Mouse (Mus musculus) hindbrain, embryonic 16.5 days (tissue): Measurements from ENCODE around the gene Nupl1. TPM values are rescaled to one million over a fixed set of nuclear protein-coding genes. Genes with fewer than 3 reads are reported as not detected.
A peak's percentile ranks its signal among the peaks of the same experiment; 100 is the strongest.

Experiments
- ATAC-seq: fragments of 200-750 bp; cut with Nextera tagmentation; 2 replicates; pipeline ENCODE4 v1.8.0; 2017; ENCODE audit warnings: moderate TSS enrichment, moderate library complexity
- H3K27ac ChIP-seq: fragments of 300-500 bp; sonication (generic); 2 replicates; pipeline ENCODE4 v1.5.1; 2014; ENCODE audit warnings: low read depth, mild to moderate bottlenecking, control low read depth, low read length, moderate library complexity
- H3K27me3 ChIP-seq: fragments of 300-500 bp; sonication (generic); replicated peaks from 2 replicates; pipeline ENCODE4 v1.6.1; 2014; ENCODE audit warnings: low read length; ENCODE audit not compliant: control insufficient read depth, insufficient read depth
- H3K36me3 ChIP-seq: fragments of 300-500 bp; sonication (generic); 2 replicates; pipeline ENCODE4 v1.6.1; 2014; ENCODE audit warnings: mild to moderate bottlenecking, low read length, moderate library complexity, mixed read lengths; ENCODE audit not compliant: control insufficient read depth, insufficient read depth
- H3K4me1 ChIP-seq: fragments of 300-500 bp; sonication (generic); 2 replicates; pipeline ENCODE4 v1.6.1; 2014; ENCODE audit warnings: low read depth, low read length; ENCODE audit not compliant: control insufficient read depth, insufficient read depth
- H3K4me2 ChIP-seq: fragments of 300-500 bp; sonication (generic); 2 replicates; pipeline ENCODE4 v1.6.1; 2014; ENCODE audit warnings: mild to moderate bottlenecking, low read length, control low read depth, moderate library complexity
- H3K4me3 ChIP-seq: fragments of 300-500 bp; sonication (generic); 2 replicates; pipeline ENCODE4 v1.5.1; 2014; ENCODE audit warnings: mild to moderate bottlenecking, low read length, control low read depth, moderate library complexity
- H3K9ac ChIP-seq: fragments of 300-500 bp; sonication (generic); 2 replicates; pipeline ENCODE4 v1.6.1; 2014; ENCODE audit warnings: low read depth, mild to moderate bottlenecking, control low read depth, low read length, moderate library complexity
- H3K9me3 ChIP-seq: fragments of 300-500 bp; sonication (generic); 2 replicates; pipeline ENCODE4 v1.6.1; 2014; ENCODE audit warnings: mild to moderate bottlenecking, low read length, moderate library complexity; ENCODE audit not compliant: control insufficient read depth
- WGBS: fragments of 180-500 bp; shearing (Covaris S2); extraction: QIAGEN DNeasy Blood & Tissue Kit; methylation state at CpG from one replicate; pipeline ENCODE4 v1.1.7; 2014; 5-methylcytosine and 5-hydroxymethylcytosine counted together
- polyA plus RNA-seq: library from polyadenylated mRNA; unstranded; fragments of >200 nt; fragmentation: Nextera tagmentation; extraction: Ambion mirVana; gene quantifications from 2 replicates; pipeline ENCODE4 v1.2.1, GENCODE M21; 2015

The Nupl1 gene
- polyA plus RNA-seq, 1 experiment from 2014 or later, result 0.11 TPM

- H3K27ac ChIP-seq, result peak overlapping the region; percentile 93
- peak overlapping the region; percentile 97 for H3K4me3 ChIP-seq
- no peaks in the 10 kb centered on the region for H3K9me3 ChIP-seq
- H3K4me1 ChIP-seq, result peaks cover 20% of the 10 kb centered on the region
- peak overlapping the region; percentile 97 for H3K9ac ChIP-seq
- no peaks in the 10 kb centered on the region for H3K27me3 ChIP-seq
- WGBS, result under 1% methylated on average over 36 of the region's 39 CpGs
- ATAC-seq, result peak; percentile 55
- H3K36me3 ChIP-seq, result no peaks in the 10 kb centered on the region
- H3K4me2 ChIP-seq, result peak overlapping the region; percentile 74
These were observed 352 bp downstream of the Nupl1 start for GRCm38 (mm10) chr14:60250879-60251278.

DNA sequence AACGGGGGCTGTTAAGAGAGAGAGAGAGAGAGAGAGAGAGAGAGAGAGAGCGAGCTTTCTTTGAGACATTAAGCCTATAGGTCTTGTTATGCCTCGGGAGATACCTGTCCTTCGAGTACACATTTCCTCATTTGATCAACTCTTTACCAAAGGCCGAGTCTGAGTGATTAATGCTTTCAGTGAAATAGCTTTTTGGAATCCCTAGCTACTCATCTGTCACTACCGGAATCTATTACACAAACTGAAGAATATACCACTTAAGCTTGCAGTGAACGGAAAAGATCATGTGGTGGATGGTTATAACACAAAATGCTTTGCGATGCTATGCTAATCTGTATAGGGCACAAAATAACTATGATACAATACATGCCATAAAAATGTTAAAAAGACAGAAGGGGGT is 865 bp downstream of the Nupl1 start:
- no peaks in the 10 kb centered on the region for H3K27me3 ChIP-seq
- H3K9me3 ChIP-seq, result no peaks in the 10 kb centered on the region
- H3K4me3 ChIP-seq, result peak overlapping the region; percentile 97
- peaks cover 20% of the 10 kb centered on the region for H3K4me1 ChIP-seq
- peak overlapping the region; percentile 74 for H3K4me2 ChIP-seq
- H3K27ac ChIP-seq, result no peak overlapping the region
- WGBS, result 14% methylated on average over 8 of the region's 8 CpGs
- no peak for ATAC-seq
- H3K9ac ChIP-seq, result peak overlapping the region; percentile 97
- no peaks in the 10 kb centered on the region for H3K36me3 ChIP-seq

DNA sequence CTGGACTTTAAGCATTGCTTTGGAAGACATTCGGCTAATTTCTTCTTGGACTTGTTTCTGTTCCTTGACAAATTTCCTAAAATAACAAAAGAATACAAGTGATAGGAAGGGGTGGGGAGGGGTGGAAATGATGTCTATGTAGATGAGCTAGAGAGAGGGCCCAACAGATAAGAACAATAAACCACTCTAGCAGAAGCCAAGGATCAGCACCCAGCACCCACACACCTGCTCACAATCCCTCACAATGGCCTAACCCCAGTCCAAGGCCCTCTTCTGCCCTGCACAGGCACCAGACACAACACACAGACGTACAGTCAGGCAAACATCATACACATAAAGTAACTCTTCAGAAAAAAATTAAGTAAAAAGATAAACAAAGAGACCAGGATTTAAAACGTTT is 12.7 kb downstream of the Nupl1 start:
- no peak for ATAC-seq
- 88% methylated on average over 3 of the region's 3 CpGs for WGBS
- peaks cover 23% of the 10 kb centered on the region for H3K36me3 ChIP-seq

DNA sequence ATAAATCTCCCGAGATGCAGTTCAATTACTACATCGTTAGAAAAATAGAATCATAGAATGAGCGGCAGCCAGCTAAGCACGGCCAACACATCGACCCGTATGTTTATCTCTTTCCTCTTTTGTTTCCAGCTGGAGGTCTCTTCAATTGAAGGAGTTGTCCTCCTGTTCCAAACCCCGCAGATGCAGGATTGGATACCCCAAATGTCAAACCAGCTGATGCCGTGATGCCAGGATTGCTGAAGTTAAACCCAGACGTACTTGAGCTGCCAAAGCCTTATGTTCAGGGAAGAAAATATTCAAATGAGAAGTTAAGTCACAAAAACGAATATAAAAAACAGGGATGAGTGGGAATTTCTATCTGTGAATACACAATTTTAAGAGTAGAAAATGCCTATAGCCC is 31.3 kb downstream of the Nupl1 start:
- peaks cover 11% of the 10 kb centered on the region for H3K36me3 ChIP-seq
- H3K4me3 ChIP-seq, result no peak overlapping the region
- H3K4me2 ChIP-seq, result no peak overlapping the region
- no peaks in the 10 kb centered on the region for H3K9me3 ChIP-seq
- no peaks in the 10 kb centered on the region for H3K4me1 ChIP-seq
- 91% methylated on average over 10 of the region's 10 CpGs for WGBS
- no peak overlapping the region for H3K9ac ChIP-seq
- no peaks in the 10 kb centered on the region for H3K27me3 ChIP-seq
- no peak for ATAC-seq
- H3K27ac ChIP-seq, result no peak overlapping the region

More for the DNA sequence above, 12.7 kb downstream of the Nupl1 start:
- no peak overlapping the region for H3K4me2 ChIP-seq
- no peak overlapping the region for H3K9ac ChIP-seq
- H3K4me1 ChIP-seq, result no peaks in the 10 kb centered on the region
- no peak overlapping the region for H3K4me3 ChIP-seq
- H3K27ac ChIP-seq, result no peak overlapping the region
- H3K9me3 ChIP-seq, result no peaks in the 10 kb centered on the region
- H3K27me3 ChIP-seq, result no peaks in the 10 kb centered on the region

DNA sequence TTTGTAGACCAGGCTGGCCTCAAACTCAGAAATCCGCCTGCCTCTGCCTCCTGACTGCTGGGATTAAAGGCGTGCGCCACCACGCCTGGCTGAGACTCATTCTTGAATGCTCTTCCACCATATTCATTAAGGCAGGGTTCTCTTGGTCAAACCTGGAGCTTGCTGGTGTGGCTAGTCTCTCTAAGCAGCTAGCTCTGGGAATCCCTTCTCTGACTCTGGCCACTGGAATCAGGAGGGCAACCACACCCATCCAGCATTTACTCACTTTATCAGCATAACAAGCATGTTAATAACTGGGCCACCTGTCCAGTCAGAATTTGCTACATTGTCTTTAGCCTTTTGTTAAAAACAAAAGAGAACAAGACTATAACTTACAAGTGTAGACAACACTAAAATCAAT is 33.6 kb downstream of the Nupl1 start:
- H3K9ac ChIP-seq, result no peak overlapping the region
- H3K27me3 ChIP-seq, result no peaks in the 10 kb centered on the region
- WGBS, result 100% methylated on average over 4 of the region's 4 CpGs
- H3K4me2 ChIP-seq, result no peak overlapping the region
- H3K36me3 ChIP-seq, result peaks cover 11% of the 10 kb centered on the region
- ATAC-seq, result no peak
- H3K4me1 ChIP-seq, result no peaks in the 10 kb centered on the region
- H3K9me3 ChIP-seq, result no peaks in the 10 kb centered on the region
- no peak overlapping the region for H3K27ac ChIP-seq
- no peak overlapping the region for H3K4me3 ChIP-seq

GRCm38 (mm10) chr14:60216125-60216524 is 35.1 kb downstream of the Nupl1 start:
- 100% methylated on average over 1 of the region's 1 CpGs for WGBS

GRCm38 (mm10) chr14:60215000-60215399 is 36.2 kb downstream of the Nupl1 start:
- Histone ChIP-seq H3K4me3 (no peak overlapping the region), H3K4me1 (no peaks in the 10 kb centered on the region), H3K27me3 (no peaks in the 10 kb centered on the region), H3K27ac (no peak overlapping the region), H3K36me3 (peaks cover 7% of the 10 kb centered on the region; the same call in 1 of the 2 replicates), H3K9ac (no peak overlapping the region), H3K4me2 (no peak overlapping the region), H3K9me3 (no peaks in the 10 kb centered on the region)
- no peak for ATAC-seq
- WGBS, result 99% methylated on average over 3 of the region's 3 CpGs

More at GRCm38 (mm10) chr14:60216125-60216524, 35.1 kb downstream of the Nupl1 start:
- no peaks in the 10 kb centered on the region for H3K4me1 ChIP-seq
- H3K9ac ChIP-seq, result no peak overlapping the region
- no peaks in the 10 kb centered on the region for H3K27me3 ChIP-seq
- ATAC-seq, result no peak
- H3K4me2 ChIP-seq, result no peak overlapping the region
- no peaks in the 10 kb centered on the region for H3K9me3 ChIP-seq
- peaks cover 7% of the 10 kb centered on the region; the same call in 1 of the 2 replicates for H3K36me3 ChIP-seq
- no peak overlapping the region for H3K4me3 ChIP-seq
- H3K27ac ChIP-seq, result no peak overlapping the region

GRCm38 (mm10) chr14:60214040-60214439 is 37.2 kb downstream of the Nupl1 start:
- no peak overlapping the region for H3K4me3 ChIP-seq
- no peak overlapping the region for H3K9ac ChIP-seq
- no peak for ATAC-seq
- peaks cover 2% of the 10 kb centered on the region; the same call in 1 of the 2 replicates for H3K36me3 ChIP-seq
- no peak overlapping the region for H3K4me2 ChIP-seq
- H3K4me1 ChIP-seq, result no peaks in the 10 kb centered on the region
- no peaks in the 10 kb centered on the region for H3K27me3 ChIP-seq
- H3K27ac ChIP-seq, result no peak overlapping the region
- no peaks in the 10 kb centered on the region for H3K9me3 ChIP-seq
- 87% methylated on average over 1 of the region's 1 CpGs for WGBS

DNA sequence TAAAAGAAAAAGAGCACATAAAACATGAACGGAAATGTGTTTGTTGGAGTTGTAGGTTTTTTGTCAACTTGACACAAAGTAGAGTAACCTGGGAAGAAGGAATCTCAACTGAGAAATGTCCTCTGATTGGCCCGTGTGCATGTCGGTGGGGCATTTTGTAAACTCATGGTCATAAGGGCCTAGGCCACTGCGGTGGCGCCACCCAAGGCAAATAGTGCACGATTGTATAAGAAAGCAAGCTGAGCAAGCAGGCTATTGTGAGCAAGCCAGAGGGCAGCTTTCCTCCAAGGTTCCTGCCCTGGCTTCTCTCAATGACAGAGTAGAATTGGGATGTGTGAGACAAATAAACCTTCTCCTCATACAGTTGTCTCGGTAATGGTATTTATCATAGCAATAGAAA is 42.1 kb downstream of the Nupl1 start:
- 91% methylated on average over 7 of the region's 7 CpGs for WGBS
- Histone ChIP-seq H3K9me3 (no peaks in the 10 kb centered on the region), H3K4me3 (no peak overlapping the region), H3K4me1 (no peaks in the 10 kb centered on the region), H3K36me3 (no peaks in the 10 kb centered on the region), H3K27ac (no peak overlapping the region), H3K4me2 (no peak overlapping the region), H3K27me3 (no peaks in the 10 kb centered on the region), H3K9ac (no peak overlapping the region)
- no peak for ATAC-seq

- no peak for ATAC-seq
- H3K4me3 ChIP-seq, result no peak overlapping the region
- H3K9me3 ChIP-seq, result no peaks in the 10 kb centered on the region
- no peaks in the 10 kb centered on the region for H3K36me3 ChIP-seq
- H3K9ac ChIP-seq, result no peak overlapping the region
- no peaks in the 10 kb centered on the region for H3K4me1 ChIP-seq
- no peaks in the 10 kb centered on the region for H3K27me3 ChIP-seq
- H3K27ac ChIP-seq, result no peak overlapping the region
- no peak overlapping the region for H3K4me2 ChIP-seq
- 93% methylated on average over 6 of the region's 6 CpGs for WGBS
These were observed 46.2 kb downstream of the Nupl1 start for GRCm38 (mm10) chr14:60204993-60205392.
